Mouse (Mus musculus): ENCODE data around the gene Snorc. TPM values are rescaled to one million over a fixed set of nuclear protein-coding genes. Genes with fewer than 3 reads are reported as not detected.

Gene Snorc
- total and polyA plus RNA-seq, 3 experiments: not detected

DNA sequence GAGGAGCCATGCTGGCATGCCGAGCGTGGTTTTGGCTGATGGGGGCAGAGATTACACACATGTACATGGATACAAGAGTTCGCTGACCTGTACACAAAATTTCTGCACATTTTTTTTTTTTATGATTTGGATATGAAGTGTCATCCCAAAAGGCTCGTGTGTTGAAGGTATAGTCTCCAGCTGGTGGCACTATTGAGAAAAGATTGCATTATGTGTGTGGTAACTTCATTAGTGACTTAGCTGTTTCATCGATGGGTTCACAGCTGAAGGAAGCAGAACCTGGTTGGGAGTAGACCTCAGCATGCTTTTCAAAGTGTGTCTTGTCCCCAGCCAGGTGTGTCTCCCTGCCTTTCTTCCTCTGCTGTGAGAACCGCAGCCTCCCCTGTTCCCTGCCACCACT, 1.8 kb upstream of the Snorc start:
- Histone ChIP-seq H3K4me1 (ENCODE audit: control insufficient read depth in 1 of 2, insufficient read depth in 2 of 2) (no peaks in the 10 kb centered on the region), H3K9me3 (replicated peaks; ENCODE audit: low read length) (no peaks in the 10 kb centered on the region), H3K4me3 (replicated peaks in 1 of 3; ENCODE audit: low read depth in 2 of 3, low read length in 2 of 3, poor library complexity in 1 of 3) (no peak overlapping the region), H3K4me2 (ENCODE audit: insufficient read depth, low read depth, poor library complexity, severe bottlenecking) (no peak overlapping the region), H3K27me3 (replicated peaks) (peaks cover 7% of the 10 kb centered on the region), H3K9ac (ENCODE audit: insufficient read depth, low read depth) (no peak overlapping the region), H3K36me3 (replicated peaks in 1 of 2; ENCODE audit: control insufficient read depth in 1 of 2, insufficient read depth in 1 of 2, low read length in 1 of 2) (no peaks in the 10 kb centered on the region), H3K79me2 (replicated peaks; ENCODE audit: control insufficient read depth, extremely low read depth, insufficient read depth, poor library complexity, severe bottlenecking) (no peaks in the 10 kb centered on the region), H3K27ac (ENCODE audit: insufficient read depth, low read depth) (no peak overlapping the region)
- dilution Hi-C loops (cut with MboI; ENCODE audit: extremely low pct_ligation_motif_present, extremely low pct_unique_long_range_greater_than_20kb, low sequenced_read_pairs) (no loop called here), in situ Hi-C loops (cut with MboI; ENCODE audit: low pct_ligation_motif_present, low pct_unique_long_range_greater_than_20kb, low sequenced_read_pairs) (no loop called here)
- TF ChIP-seq MXI1 (IDR thresholded peaks at IDR 0.05; ENCODE audit: low read depth, low read length) (no peak), TCF12 (IDR thresholded peaks at IDR 0.05; ENCODE audit: low read depth, low read length) (no peak), MAZ (IDR thresholded peaks at IDR 0.05; ENCODE audit: low read depth, low read length) (no peak), RAD21 (IDR thresholded peaks at IDR 0.05; ENCODE audit: low read depth, low read length) (peak; percentile 66), SIN3A (IDR thresholded peaks at IDR 0.05; ENCODE audit: low read length) (no peak), SMC3 (IDR thresholded peaks at IDR 0.05; ENCODE audit: low read depth, low read length) (peak; percentile 53), POLR2AphosphoS2 (IDR thresholded peaks at IDR 0.05; ENCODE audit: low read depth, low read length) (no peak), RCOR1 (conservative IDR thresholded peaks at IDR 0.05; ENCODE audit: low read depth, low read length) (no peak), ZMIZ1 (IDR thresholded peaks at IDR 0.05; ENCODE audit: low read depth, low read length) (no peak), BHLHE40 (IDR thresholded peaks at IDR 0.05; ENCODE audit: low read depth, low read length) (no peak), ETS1 (conservative IDR thresholded peaks at IDR 0.05; ENCODE audit: low read depth, low read length) (no peak), E2F4 (IDR thresholded peaks at IDR 0.05; ENCODE audit: insufficient replicate concordance, low read depth, low read length) (no peak), UBTF (IDR thresholded peaks at IDR 0.05; ENCODE audit: low read depth, low read length) (no peak), NELFE (IDR thresholded peaks at IDR 0.05; ENCODE audit: low read depth, low read length) (no peak), MAFK (IDR thresholded peaks at IDR 0.05; ENCODE audit: insufficient replicate concordance, low read length) (no peak), POLR2A (IDR thresholded peaks at IDR 0.05; ENCODE audit: low read depth, low read length) (no peak), CTCF (conservative IDR thresholded peaks at IDR 0.05 in 1 of 2, IDR thresholded peaks at IDR 0.05 in 1 of 2; ENCODE audit: low read depth in 2 of 2, low read length in 2 of 2) (peak in 1 of 2 experiments; percentile 59; a peak in 2 of 4 replicates), JUND (conservative IDR thresholded peaks at IDR 0.05; ENCODE audit: low read depth, low read length) (no peak), KAT2A (IDR thresholded peaks at IDR 0.05; ENCODE audit: insufficient replicate concordance, low read length) (no peak), JUN (IDR thresholded peaks at IDR 0.05; ENCODE audit: insufficient read depth, low read depth, low read length) (no peak), TBP (conservative IDR thresholded peaks at IDR 0.05; ENCODE audit: low read depth, low read length) (no peak), USF1 (IDR thresholded peaks at IDR 0.05; ENCODE audit: low read depth, low read length) (no peak), ZNF384 (IDR thresholded peaks at IDR 0.05; ENCODE audit: low read depth, low read length) (no peak)
- DNase-seq (ENCODE audit: extremely low read depth): peak; percentile 38

DNA sequence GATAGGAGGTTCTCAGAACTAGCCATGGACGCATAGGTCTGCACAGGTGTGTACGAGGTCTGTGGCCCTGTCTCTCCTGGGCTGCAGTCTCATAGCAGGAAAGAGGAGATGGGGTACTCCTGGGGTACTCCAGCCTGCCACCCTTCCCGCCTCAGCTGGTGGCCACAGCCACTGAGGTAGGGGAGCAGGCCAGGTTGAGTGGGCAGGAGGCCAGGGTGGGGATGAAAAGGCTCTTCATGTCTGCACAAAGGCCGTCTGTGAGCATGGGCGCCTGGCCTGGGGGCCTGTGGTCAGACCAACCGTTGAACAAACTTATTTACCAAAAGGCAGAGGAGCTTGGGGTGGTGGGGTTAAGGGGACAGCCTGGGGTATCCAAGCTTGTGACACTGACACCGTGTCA, 1.8 kb downstream of the Snorc start:
- H3K4me1 ChIP-seq (ENCODE audit: control insufficient read depth in 1 of 2, insufficient read depth in 2 of 2): no peaks in the 10 kb centered on the region
- DNase-seq (ENCODE audit: extremely low read depth): no peak
- no peaks in the 10 kb centered on the region for H3K79me2 ChIP-seq (replicated peaks; ENCODE audit: control insufficient read depth, extremely low read depth, insufficient read depth, poor library complexity, severe bottlenecking)
- H3K27ac ChIP-seq (ENCODE audit: insufficient read depth, low read depth): no peak overlapping the region
- in situ Hi-C loops (cut with MboI; ENCODE audit: low pct_ligation_motif_present, low pct_unique_long_range_greater_than_20kb, low sequenced_read_pairs) (no loop called here), dilution Hi-C loops (cut with MboI; ENCODE audit: extremely low pct_ligation_motif_present, extremely low pct_unique_long_range_greater_than_20kb, low sequenced_read_pairs) (no loop called here)
- H3K9ac ChIP-seq (ENCODE audit: insufficient read depth, low read depth): no peak overlapping the region
- H3K9me3 ChIP-seq (replicated peaks; ENCODE audit: low read length): no peaks in the 10 kb centered on the region
- no peaks in the 10 kb centered on the region for H3K36me3 ChIP-seq (replicated peaks in 1 of 2; ENCODE audit: control insufficient read depth in 1 of 2, insufficient read depth in 1 of 2, low read length in 1 of 2)
- no peak overlapping the region for H3K4me3 ChIP-seq (replicated peaks in 1 of 3; ENCODE audit: low read depth in 2 of 3, low read length in 2 of 3, poor library complexity in 1 of 3)
- no peak for TF ChIP-seq ETS1 (conservative IDR thresholded peaks at IDR 0.05; ENCODE audit: low read depth, low read length)
- TF ChIP-seq USF2 (conservative IDR thresholded peaks at IDR 0.05; ENCODE audit: low read depth, low read length): no peak
- TF ChIP-seq MAFK (IDR thresholded peaks at IDR 0.05; ENCODE audit: insufficient replicate concordance, low read length): no peak
- no peak for TF ChIP-seq BHLHE40 (IDR thresholded peaks at IDR 0.05; ENCODE audit: low read depth, low read length)
- TF ChIP-seq JUN (IDR thresholded peaks at IDR 0.05; ENCODE audit: insufficient read depth, low read depth, low read length): no peak
- no peak for TF ChIP-seq IRF4 (IDR thresholded peaks at IDR 0.05; ENCODE audit: low read depth, low read length)
- peaks cover 22% of the 10 kb centered on the region for H3K27me3 ChIP-seq (replicated peaks)
- no peak overlapping the region for H3K4me2 ChIP-seq (ENCODE audit: insufficient read depth, low read depth, poor library complexity, severe bottlenecking)

All from CH12.LX (cell line).